Mouse (Mus musculus): ENCODE results near the gene Selenof.

Selenof gene

GRCm38 (mm10) chr3:144563916-144564315 lies 6.2 kb upstream of the Selenof start:
- DNase-seq (ENCODE audit: low spot score) = no peak

- no peak for DNase-seq (ENCODE audit: low spot score)
Observed at GRCm38 (mm10) chr3:144565212-144565611, 4.9 kb upstream of the Selenof start.

- peak; percentile 18 for DNase-seq (ENCODE audit: low spot score)
Observed at GRCm38 (mm10) chr3:144568861-144569361, 1.2 kb upstream of the Selenof start.

GRCm38 (mm10) chr3:144569401-144569971 lies 618 bp upstream of the Selenof start:
- DNase-seq (ENCODE audit: low spot score) = peak; percentile 55

- DNase-seq (ENCODE audit: low spot score) = no peak
Observed at GRCm38 (mm10) chr3:144570816-144571487, 848 bp downstream of the Selenof start.

- DNase-seq (ENCODE audit: low spot score) = no peak
Observed at GRCm38 (mm10) chr3:144574256-144574655, 4.2 kb downstream of the Selenof start.

GRCm38 (mm10) chr3:144577366-144578340 lies 7.5 kb downstream of the Selenof start:
- DNase-seq (ENCODE audit: low spot score) = no peak

GRCm38 (mm10) chr3:144578921-144579320 lies 8.8 kb downstream of the Selenof start:
- DNase-seq (ENCODE audit: low spot score) = no peak

GRCm38 (mm10) chr3:144579796-144580195 lies 9.7 kb downstream of the Selenof start:
- DNase-seq (ENCODE audit: low spot score) = no peak

- no peak for DNase-seq (ENCODE audit: low spot score)
Observed at GRCm38 (mm10) chr3:144580281-144580680, 10.2 kb downstream of the Selenof start.

- no peak for DNase-seq (ENCODE audit: low spot score)
Observed at GRCm38 (mm10) chr3:144581842-144582241, 11.7 kb downstream of the Selenof start.

GRCm38 (mm10) chr3:144582306-144582705 lies 12.2 kb downstream of the Selenof start:
- DNase-seq (ENCODE audit: low spot score) = no peak

- no peak for DNase-seq (ENCODE audit: low spot score)
Observed at GRCm38 (mm10) chr3:144583789-144584188, 13.7 kb downstream of the Selenof start.

- DNase-seq (ENCODE audit: low spot score) = no peak
Observed at GRCm38 (mm10) chr3:144584789-144585553, 14.9 kb downstream of the Selenof start.

GRCm38 (mm10) chr3:144586731-144587130 lies 16.6 kb downstream of the Selenof start:
- no peak for DNase-seq (ENCODE audit: low spot score)

GRCm38 (mm10) chr3:144589189-144589890 lies 19.2 kb downstream of the Selenof start:
- no peak for DNase-seq (ENCODE audit: low spot score)

GRCm38 (mm10) chr3:144592992-144593785 lies 23.1 kb downstream of the Selenof start:
- DNase-seq (ENCODE audit: low spot score) = no peak

- no peak for DNase-seq (ENCODE audit: low spot score)
Observed at GRCm38 (mm10) chr3:144597121-144597520, 27.0 kb downstream of the Selenof start.

GRCm38 (mm10) chr3:144597790-144598467 lies 27.8 kb downstream of the Selenof start:
- DNase-seq (ENCODE audit: low spot score) = no peak

- DNase-seq (ENCODE audit: low spot score) = no peak
Observed at GRCm38 (mm10) chr3:144602413-144602812, 32.3 kb downstream of the Selenof start.
